Mouse (Mus musculus): ENCODE data around the gene Naga. TPM values are rescaled to one million over a fixed set of nuclear protein-coding genes. Genes with fewer than 3 reads are reported as not detected.

Gene Naga
- polyA plus RNA-seq, 1 experiment from 2014 or later: 296 TPM

GRCm38 (mm10) chr15:82292851-82293250 lies 45.9 kb downstream of the Naga start:
- Histone ChIP-seq H3K4me1 (ENCODE audit: control insufficient read depth, insufficient read depth, low read length) (peaks cover 9% of the 10 kb centered on the region), H3K9me3 (ENCODE audit: control insufficient read depth, low read length) (no peaks in the 10 kb centered on the region), H3K27me3 (replicated peaks; ENCODE audit: control insufficient read depth, insufficient read depth, low read length) (no peaks in the 10 kb centered on the region), H3K4me3 (ENCODE audit: low read length) (no peak overlapping the region), H3K4me2 (ENCODE audit: low read depth, low read length) (peak overlapping the region; percentile 39), H3K27ac (ENCODE audit: low read length) (no peak overlapping the region), H3K9ac (ENCODE audit: low read depth, low read length) (no peak overlapping the region; the same call in 1 of the 2 replicates), H3K36me3 (ENCODE audit: control insufficient read depth, insufficient read depth, low read length) (no peaks in the 10 kb centered on the region)
- 22% methylated on average over 5 of the region's 5 CpGs for WGBS
- no peak; the same call in 1 of the 2 replicates for ATAC-seq

- Histone ChIP-seq H3K4me2 (ENCODE audit: low read depth, low read length) (no peak overlapping the region), H3K27me3 (replicated peaks; ENCODE audit: control insufficient read depth, insufficient read depth, low read length) (no peaks in the 10 kb centered on the region), H3K9ac (ENCODE audit: low read depth, low read length) (no peak overlapping the region), H3K4me1 (ENCODE audit: control insufficient read depth, insufficient read depth, low read length) (peaks cover 9% of the 10 kb centered on the region), H3K36me3 (ENCODE audit: control insufficient read depth, insufficient read depth, low read length) (no peaks in the 10 kb centered on the region), H3K27ac (ENCODE audit: low read length) (no peak overlapping the region), H3K4me3 (ENCODE audit: low read length) (no peak overlapping the region), H3K9me3 (ENCODE audit: control insufficient read depth, low read length) (no peaks in the 10 kb centered on the region)
- ATAC-seq: no peak
- 83% methylated on average over 7 of the region's 7 CpGs for WGBS
Measured at GRCm38 (mm10) chr15:82290252-82290651, 48.5 kb downstream of the Naga start.

GRCm38 (mm10) chr15:82286157-82286556 lies 52.6 kb downstream of the Naga start:
- Histone ChIP-seq H3K27ac (ENCODE audit: low read length) (no peak overlapping the region), H3K9ac (ENCODE audit: low read depth, low read length) (no peak overlapping the region), H3K36me3 (ENCODE audit: control insufficient read depth, insufficient read depth, low read length) (no peaks in the 10 kb centered on the region), H3K27me3 (replicated peaks; ENCODE audit: control insufficient read depth, insufficient read depth, low read length) (no peaks in the 10 kb centered on the region), H3K4me1 (ENCODE audit: control insufficient read depth, insufficient read depth, low read length) (no peaks in the 10 kb centered on the region), H3K9me3 (ENCODE audit: control insufficient read depth, low read length) (no peaks in the 10 kb centered on the region), H3K4me3 (ENCODE audit: low read length) (no peak overlapping the region), H3K4me2 (ENCODE audit: low read depth, low read length) (no peak overlapping the region)
- ATAC-seq: no peak
- WGBS: 57% methylated on average over 12 of the region's 12 CpGs

GRCm38 (mm10) chr15:82280638-82281037 lies 58.1 kb downstream of the Naga start:
- no peak for ATAC-seq
- no peak overlapping the region for H3K4me2 ChIP-seq (ENCODE audit: low read depth, low read length)
- peaks cover 5% of the 10 kb centered on the region for H3K27me3 ChIP-seq (replicated peaks; ENCODE audit: control insufficient read depth, insufficient read depth, low read length)
- no peak overlapping the region for H3K9ac ChIP-seq (ENCODE audit: low read depth, low read length)
- no peaks in the 10 kb centered on the region for H3K4me1 ChIP-seq (ENCODE audit: control insufficient read depth, insufficient read depth, low read length)
- H3K36me3 ChIP-seq (ENCODE audit: control insufficient read depth, insufficient read depth, low read length): no peaks in the 10 kb centered on the region
- no peaks in the 10 kb centered on the region for H3K9me3 ChIP-seq (ENCODE audit: control insufficient read depth, low read length)
- no peak overlapping the region for H3K4me3 ChIP-seq (ENCODE audit: low read length)
- H3K27ac ChIP-seq (ENCODE audit: low read length): no peak overlapping the region
- WGBS: 82% methylated on average over 4 of the region's 4 CpGs

Other genes starting within 250 kb of the Naga start
- 9.8 and 11.6 TPM in 2 replicates for gene Ccdc134, start 211.0 kb downstream of the Naga start, polyA plus RNA-seq (2015; fragmentation: Nextera tagmentation; extraction: Ambion mirVana)
- 138 and 141 TPM in 2 replicates for gene Srebf2, start 191.7 kb downstream of the Naga start, polyA plus RNA-seq (2015; fragmentation: Nextera tagmentation; extraction: Ambion mirVana)
- gene Shisa8, start 126.1 kb downstream of the Naga start, polyA plus RNA-seq (2015; fragmentation: Nextera tagmentation; extraction: Ambion mirVana): 0.06 and 0.09 TPM in 2 replicates
- 0.09 and 0.11 TPM in 2 replicates for gene Tnfrsf13c, start 114.6 kb downstream of the Naga start, polyA plus RNA-seq (2015; fragmentation: Nextera tagmentation; extraction: Ambion mirVana)
- 36.3 and 43.6 TPM in 2 replicates for gene Cenpm, start 94.2 kb downstream of the Naga start, polyA plus RNA-seq (2015; fragmentation: Nextera tagmentation; extraction: Ambion mirVana)
- not detected in 2 replicates for gene 1500009C09Rik, start 86.5 kb downstream of the Naga start, polyA plus RNA-seq (2015; fragmentation: Nextera tagmentation; extraction: Ambion mirVana)
- 4.2 and 4.4 TPM in 2 replicates for gene Sept3, start 64.0 kb downstream of the Naga start, polyA plus RNA-seq (2015; fragmentation: Nextera tagmentation; extraction: Ambion mirVana)
- 0.15 and 0.16 TPM in 2 replicates for gene Wbp2nl, start 40.0 kb downstream of the Naga start, polyA plus RNA-seq (2015; fragmentation: Nextera tagmentation; extraction: Ambion mirVana)
- 11.6 and 13.2 TPM in 2 replicates for gene Pheta2, start within 50 bp of the Naga start, polyA plus RNA-seq (2015; fragmentation: Nextera tagmentation; extraction: Ambion mirVana)
- 332 and 340 TPM in 2 replicates for gene Smdt1, start within 50 bp of the Naga start, polyA plus RNA-seq (2015; fragmentation: Nextera tagmentation; extraction: Ambion mirVana)
- gene Ndufa6, start 15.4 kb upstream of the Naga start, polyA plus RNA-seq (2015; fragmentation: Nextera tagmentation; extraction: Ambion mirVana): 561 and 588 TPM in 2 replicates
- gene Cyp2d22, start 41.3 kb upstream of the Naga start, polyA plus RNA-seq (2015; fragmentation: Nextera tagmentation; extraction: Ambion mirVana): 14.1 and 14.9 TPM in 2 replicates
- gene Cyp2d11, start 55.1 kb upstream of the Naga start, polyA plus RNA-seq (2015; fragmentation: Nextera tagmentation; extraction: Ambion mirVana): not detected in 2 replicates
- 0.67 and 1.8 TPM in 2 replicates for gene Cyp2d10, start 68.3 kb upstream of the Naga start, polyA plus RNA-seq (2015; fragmentation: Nextera tagmentation; extraction: Ambion mirVana)
- 0.10 and 0.31 TPM in 2 replicates for gene Cyp2d9, start 94.5 kb upstream of the Naga start, polyA plus RNA-seq (2015; fragmentation: Nextera tagmentation; extraction: Ambion mirVana)
- not detected in 2 replicates for gene Cyp2d12, start 216.1 kb upstream of the Naga start, polyA plus RNA-seq (2015; fragmentation: Nextera tagmentation; extraction: Ambion mirVana)

Data from intestine, embryonic 16.5 days (tissue).